Mouse (Mus musculus) embryonic fibroblast, embryonic 13.5 days (primary cell): ENCODE measurements at regions not wholly inside any gene's neighbourhood (a gene's known extent, or its start where the extent isn't known, plus 50 kb on each side); places are given as distances from the start of the nearest gene placed in this dataset.

Source experiments
- H3K27ac ChIP-seq: 2 replicates; pipeline ENCODE4 v1.5.1; 2012; ENCODE audit warnings: low read length, control low read depth, inconsistent platforms; ENCODE audit not compliant: insufficient read depth
- H3K4me1 ChIP-seq: 2 replicates; pipeline ENCODE4 v1.6.1; 2011; ENCODE audit warnings: low read length; ENCODE audit not compliant: control insufficient read depth, insufficient read depth
- H3K4me3 ChIP-seq: 2 replicates; pipeline ENCODE4 v1.5.1; 2011; ENCODE audit warnings: mild to moderate bottlenecking, control low read depth, low read length; ENCODE audit not compliant: insufficient read depth
- CTCF ChIP-seq: IDR thresholded peaks from 2 replicates; pipeline ENCODE4 v1.5.1; 2011; ENCODE audit warnings: mild to moderate bottlenecking, control low read depth, low read length, moderate library complexity, borderline replicate concordance; ENCODE audit not compliant: insufficient read depth
- POLR2A ChIP-seq: IDR thresholded peaks from 2 replicates; pipeline ENCODE4 v1.6.1; 2011; ENCODE audit warnings: low read depth, mild to moderate bottlenecking, control low read depth, low read length, moderate library complexity

- H3K27ac ChIP-seq, result no peak overlapping the region
- H3K4me3 ChIP-seq, result no peak overlapping the region
- peaks cover 6% of the 10 kb centered on the region; the same call in 1 of the 2 replicates for H3K4me1 ChIP-seq
- TF ChIP-seq POLR2A (no peak), CTCF (no peak)
Measured at GRCm38 (mm10) chr19:57541693-57542314, 69.0 kb upstream of the Atrnl1 start.

GRCm38 (mm10) chr19:57542506-57542905, 68.3 kb upstream of the Atrnl1 start:
- Histone ChIP-seq H3K4me3 (no peak overlapping the region), H3K4me1 (peaks cover 6% of the 10 kb centered on the region; the same call in 1 of the 2 replicates), H3K27ac (no peak overlapping the region)
- TF ChIP-seq POLR2A, result no peak
- no peak for TF ChIP-seq CTCF

GRCm38 (mm10) chr19:57543681-57544214, 67.1 kb upstream of the Atrnl1 start:
- Histone ChIP-seq H3K4me3 (0 out of 2 replicates have a peak overlapping the region, but pooled peaks have one; percentile 7), H3K4me1 (peaks cover 6% of the 10 kb centered on the region; the same call in 1 of the 2 replicates), H3K27ac (no peak overlapping the region)
- TF ChIP-seq CTCF (peak; percentile 28; the same call in 1 of the 2 replicates), POLR2A (no peak)

- TF ChIP-seq POLR2A, result no peak
- TF ChIP-seq CTCF, result no peak
- Histone ChIP-seq H3K4me3 (no peak overlapping the region), H3K27ac (no peak overlapping the region), H3K4me1 (peaks cover 6% of the 10 kb centered on the region; the same call in 1 of the 2 replicates)
Measured at GRCm38 (mm10) chr19:57544229-57544879, 66.5 kb upstream of the Atrnl1 start.

- Histone ChIP-seq H3K4me3 (no peak overlapping the region), H3K27ac (no peak overlapping the region), H3K4me1 (peaks cover 6% of the 10 kb centered on the region; the same call in 1 of the 2 replicates)
- TF ChIP-seq POLR2A (no peak), CTCF (no peak)
Measured at GRCm38 (mm10) chr19:57545071-57545470, 65.8 kb upstream of the Atrnl1 start.

GRCm38 (mm10) chr19:57546039-57546438, 64.8 kb upstream of the Atrnl1 start:
- TF ChIP-seq POLR2A (no peak), CTCF (no peak)

GRCm38 (mm10) chr19:57546519-57546918, 64.3 kb upstream of the Atrnl1 start:
- H3K4me3 ChIP-seq, result no peak overlapping the region
- H3K27ac ChIP-seq, result no peak overlapping the region
- peaks cover 6% of the 10 kb centered on the region; the same call in 1 of the 2 replicates for H3K4me1 ChIP-seq
- no peak for TF ChIP-seq POLR2A
- no peak for TF ChIP-seq CTCF

More at GRCm38 (mm10) chr19:57546039-57546438, 64.8 kb upstream of the Atrnl1 start:
- no peak overlapping the region for H3K27ac ChIP-seq
- peaks cover 6% of the 10 kb centered on the region; the same call in 1 of the 2 replicates for H3K4me1 ChIP-seq
- H3K4me3 ChIP-seq, result no peak overlapping the region

GRCm38 (mm10) chr19:57548093-57548492, 62.7 kb upstream of the Atrnl1 start:
- TF ChIP-seq POLR2A, result no peak
- no peak for TF ChIP-seq CTCF
- H3K27ac ChIP-seq, result no peak overlapping the region
- no peak overlapping the region for H3K4me3 ChIP-seq
- peaks cover 6% of the 10 kb centered on the region; the same call in 1 of the 2 replicates for H3K4me1 ChIP-seq

- TF ChIP-seq POLR2A (no peak), CTCF (no peak)
- no peak overlapping the region for H3K27ac ChIP-seq
- H3K4me1 ChIP-seq, result peaks cover 4% of the 10 kb centered on the region; the same call in 1 of the 2 replicates
- H3K4me3 ChIP-seq, result no peak overlapping the region
Measured at GRCm38 (mm10) chr19:57548661-57549060, 62.2 kb upstream of the Atrnl1 start.
